Comparison of ENCODE assay signal across 30 mouse cellular contexts in genomic region chrX:18166961-18167360, GRCm38 (mm10). TPM values are rescaled to one million over a fixed set of nuclear protein-coding genes. Genes with fewer than 3 reads are reported as not detected.
A peak's percentile ranks its signal among the peaks of the same experiment; 100 is the strongest.
DNase-seq lines count a peak whose midpoint lies in the region; ATAC-seq and TF ChIP-seq lines count a peak whose summit lies in the region.
"Had no signal": no experiment of that assay in that cellular context is flagged by ENCODE, and none has a peak within 500 bp of the region (broad histone marks: within the 10 kb centered on the region; RNA-seq: fewer than 3 reads in every experiment).

No protein-coding gene starts in this region.

- WGBS in liver, embryonic 14.5 days (ENCODE audit: insufficient replicate concordance): 59% methylated on average over 3 of the region's 3 CpGs
- 80% methylated on average over 3 of the region's 3 CpGs for WGBS in midbrain, embryonic 15.5 days

- H3K4me2 ChIP-seq in liver, embryonic 14.5 days (ENCODE audit: low read depth): peak overlapping the region; percentile 6; the same call in 1 of the 2 replicates
- no peak overlapping the region for H3K4me2 ChIP-seq in midbrain, embryonic 15.5 days
- H3K4me2 ChIP-seq: embryonic facial prominence, embryonic 12.5 days; heart, embryonic 13.5 days; hindbrain, embryonic 12.5 days; midbrain, embryonic 12.5 days; neural tube, embryonic 13.5 days had no signal

- no peak overlapping the region for H3K9ac ChIP-seq in liver, embryonic 14.5 days (replicated peaks)
- no peak overlapping the region for H3K9ac ChIP-seq in midbrain, embryonic 15.5 days
- H3K9ac ChIP-seq: embryonic facial prominence, embryonic 12.5 days; heart, embryonic 13.5 days; hindbrain, embryonic 12.5 days; midbrain, embryonic 12.5 days; neural tube, embryonic 13.5 days had no signal

- H3K9me3 ChIP-seq in erythroblast, embryonic 14.5 days (ENCODE audit: control insufficient read depth, low read length): no peaks in the 10 kb centered on the region
- H3K9me3 ChIP-seq in liver, embryonic 14.5 days (ENCODE audit: control insufficient read depth, low read length): no peaks in the 10 kb centered on the region
- no peaks in the 10 kb centered on the region for H3K9me3 ChIP-seq in midbrain, embryonic 15.5 days
- H3K9me3 ChIP-seq: embryonic facial prominence, embryonic 12.5 days; heart, embryonic 13.5 days; hindbrain, embryonic 12.5 days; limb, embryonic 10.5 days; midbrain, embryonic 12.5 days; neural tube, embryonic 13.5 days had no signal

- peaks cover 16% of the 10 kb centered on the region for H3K4me1 ChIP-seq in erythroblast, embryonic 14.5 days (ENCODE audit: control insufficient read depth)
- H3K4me1 ChIP-seq in liver, embryonic 14.5 days (replicated peaks; ENCODE audit: control insufficient read depth in 2 of 2, insufficient read depth in 2 of 2, low read length in 1 of 2): peaks cover 0 to 3% of the 10 kb centered on the region in 2 experiments; a peak in 1 of 4 replicates
- no peaks in the 10 kb centered on the region for H3K4me1 ChIP-seq in midbrain, embryonic 15.5 days
- H3K4me1 ChIP-seq: embryonic facial prominence, embryonic 12.5 days; heart, embryonic 13.5 days; hindbrain, embryonic 12.5 days; limb, embryonic 10.5 days; midbrain, embryonic 12.5 days; neural tube, embryonic 13.5 days had no signal

- peak overlapping the region; percentile 51 for H3K4me3 ChIP-seq in erythroblast, embryonic 14.5 days (replicated peaks)
- no peak overlapping the region for H3K4me3 ChIP-seq in liver, embryonic 14.5 days (ENCODE audit: insufficient read depth in 1 of 2, low read depth in 2 of 2, low read length in 2 of 2)
- H3K4me3 ChIP-seq in midbrain, embryonic 15.5 days: no peak overlapping the region
- H3K4me3 ChIP-seq: embryonic facial prominence, embryonic 12.5 days; heart, embryonic 13.5 days; hindbrain, embryonic 12.5 days; limb, embryonic 10.5 days; midbrain, embryonic 12.5 days; neural tube, embryonic 13.5 days had no signal

- H3K36me3 ChIP-seq in erythroblast, embryonic 14.5 days (ENCODE audit: control insufficient read depth): peaks cover 15% of the 10 kb centered on the region
- H3K36me3 ChIP-seq in liver, embryonic 14.5 days (replicated peaks; ENCODE audit: control insufficient read depth, insufficient read depth, low read depth): no peaks in the 10 kb centered on the region
- H3K36me3 ChIP-seq in midbrain, embryonic 15.5 days (replicated peaks): no peaks in the 10 kb centered on the region
- H3K36me3 ChIP-seq: embryonic facial prominence, embryonic 12.5 days; heart, embryonic 13.5 days; hindbrain, embryonic 12.5 days; limb, embryonic 10.5 days; midbrain, embryonic 12.5 days; neural tube, embryonic 13.5 days had no signal

- ATAC-seq in erythroblast, adult 5-6 weeks (replicated peaks; ENCODE audit: low FRiP score, poor library complexity, severe bottlenecking): no peak
- ATAC-seq in liver, embryonic 14.5 days (ENCODE audit: insufficient read depth): no peak
- ATAC-seq in midbrain, embryonic 15.5 days (replicated peaks): no peak
- ATAC-seq: forebrain, embryonic 14.5 days; inflammation-experienced regulatory T-cells, adult 6 months had no signal

- H3K27me3 ChIP-seq in erythroblast, embryonic 14.5 days (ENCODE audit: control insufficient read depth): no peaks in the 10 kb centered on the region
- H3K27me3 ChIP-seq in liver, embryonic 14.5 days (ENCODE audit: control insufficient read depth, insufficient read depth, low read length): no peaks in the 10 kb centered on the region
- no peaks in the 10 kb centered on the region for H3K27me3 ChIP-seq in midbrain, embryonic 15.5 days (replicated peaks)
- H3K27me3 ChIP-seq: embryonic facial prominence, embryonic 12.5 days; heart, embryonic 13.5 days; hindbrain, embryonic 12.5 days; midbrain, embryonic 12.5 days; neural tube, embryonic 13.5 days had no signal

- TF ChIP-seq CTCF in liver, embryonic 14.5 days (IDR thresholded peaks at IDR 0.05; ENCODE audit: low read depth): no peak

- peak; percentile 19 for DNase-seq in 3134 (ENCODE audit: extremely low read depth, insufficient read length, low spot score)
- DNase-seq in MEL-GATA-1-ER (ENCODE audit: extremely low read depth, low read depth): peak; percentile 23
- no peak for DNase-seq in liver, embryonic 14.5 days (ENCODE audit: low read depth in 3 of 3, low spot score in 3 of 3)
- no peak for DNase-seq in heart, adult 8-10 months (ENCODE audit: low spot score)
- DNase-seq: adrenal gland, postnatal 25 days; cerebellum, adult 11-12 months; cerebellum, postnatal 14 days; gastrocnemius, postnatal 10 days; heart, adult 11 months; heart, postnatal 14 days; kidney, adult 18-20 months had no signal

- no peak overlapping the region for H3K27ac ChIP-seq in liver, embryonic 14.5 days
- H3K27ac ChIP-seq in midbrain, embryonic 15.5 days: no peak overlapping the region
- H3K27ac ChIP-seq: embryonic facial prominence, embryonic 12.5 days; heart, embryonic 13.5 days; hindbrain, embryonic 12.5 days; limb, embryonic 10.5 days; midbrain, embryonic 12.5 days; neural tube, embryonic 13.5 days had no signal

- no peak for TF ChIP-seq EP300 in liver, embryonic 14.5 days (IDR thresholded peaks at IDR 0.05; ENCODE audit: low read depth)

RNA-seq across cellular contexts. Expression of gene Kdm6a, which starts 4.6 kb away (rescaled TPM):
- polyA plus RNA-seq in erythroblast, embryonic 14.5 days (2012): 1.2 and 1.9 TPM in 2 replicates
- 113 and 134 TPM in 2 replicates for total RNA-seq in erythroblast, adult 5-6 weeks (2015; ENCODE audit: low replicate concordance)
- 170 and 175 TPM in 2 replicates for total RNA-seq in erythroblast, adult 5-6 weeks (2017; ENCODE audit: low replicate concordance)
- 11.1 and 12.0 TPM in 2 replicates for polyA plus RNA-seq in liver, embryonic 14.5 days (2012; rRNA removed)
- polyA plus RNA-seq in liver, embryonic 14.5 days (2014; fragmentation: Nextera tagmentation; extraction: Ambion mirVana): 13.3 and 28.0 TPM in 2 replicates
- polyA plus RNA-seq in midbrain, embryonic 15.5 days (2015; fragmentation: Nextera tagmentation; extraction: Ambion mirVana): 20.4 and 21.5 TPM in 2 replicates
- 10 to 100 TPM; 13.7 to 42.3 (median 27.4) TPM for total RNA-seq in heart, adult 8-10 months (2022)

RNA-seq across cellular contexts. Expression of gene Dusp21, which starts 21.3 kb away (rescaled TPM):
- not detected in 2 replicates for polyA plus RNA-seq in erythroblast, embryonic 14.5 days (2012)
- total RNA-seq in erythroblast, adult 5-6 weeks (2015; ENCODE audit: low replicate concordance): not detected in 2 replicates
- total RNA-seq in erythroblast, adult 5-6 weeks (2017; ENCODE audit: low replicate concordance): not detected in 2 replicates
- not detected in 2 replicates for polyA plus RNA-seq in liver, embryonic 14.5 days (2012; rRNA removed)
- not detected in 2 replicates for polyA plus RNA-seq in liver, embryonic 14.5 days (2014; fragmentation: Nextera tagmentation; extraction: Ambion mirVana)
- polyA plus RNA-seq in midbrain, embryonic 15.5 days (2015; fragmentation: Nextera tagmentation; extraction: Ambion mirVana): not detected in 2 replicates
- not detected for total RNA-seq in heart, adult 8-10 months (2022)
- total RNA-seq: adrenal gland, postnatal 25 days; gastrocnemius, postnatal 10 days; heart, postnatal 14 days; layer of hippocampus, postnatal 10 days; left cerebral cortex, adult 8-10 months; liver, adult 2 months had no signal
- polyA plus RNA-seq: C2C12; embryonic facial prominence, embryonic 12.5 days; forebrain, embryonic 14.5 days; heart, embryonic 13.5 days; hindbrain, embryonic 12.5 days; inflammation-experienced regulatory T-cells, adult 6 months; kidney, embryonic 16.5 days; limb, embryonic 10.5 days; liver, adult 2 months; lung, embryonic 16.5 days; midbrain, embryonic 12.5 days; neural tube, embryonic 13.5 days; spleen, adult 2 months; urinary bladder, adult 2 months had no signal

Comparison
In these comparisons a context has a peak if more than half of its experiments do, and no peak if none do; other contexts are left out.
1. DNase-seq: peak in 3134 (single experiment) and MEL-GATA-1-ER (single experiment); none in liver, embryonic 14.5 days (0 of 3) and heart, adult 8-10 months (single experiment).